Mouse (Mus musculus): ENCODE measurements around the gene Zfp523.

DNA sequence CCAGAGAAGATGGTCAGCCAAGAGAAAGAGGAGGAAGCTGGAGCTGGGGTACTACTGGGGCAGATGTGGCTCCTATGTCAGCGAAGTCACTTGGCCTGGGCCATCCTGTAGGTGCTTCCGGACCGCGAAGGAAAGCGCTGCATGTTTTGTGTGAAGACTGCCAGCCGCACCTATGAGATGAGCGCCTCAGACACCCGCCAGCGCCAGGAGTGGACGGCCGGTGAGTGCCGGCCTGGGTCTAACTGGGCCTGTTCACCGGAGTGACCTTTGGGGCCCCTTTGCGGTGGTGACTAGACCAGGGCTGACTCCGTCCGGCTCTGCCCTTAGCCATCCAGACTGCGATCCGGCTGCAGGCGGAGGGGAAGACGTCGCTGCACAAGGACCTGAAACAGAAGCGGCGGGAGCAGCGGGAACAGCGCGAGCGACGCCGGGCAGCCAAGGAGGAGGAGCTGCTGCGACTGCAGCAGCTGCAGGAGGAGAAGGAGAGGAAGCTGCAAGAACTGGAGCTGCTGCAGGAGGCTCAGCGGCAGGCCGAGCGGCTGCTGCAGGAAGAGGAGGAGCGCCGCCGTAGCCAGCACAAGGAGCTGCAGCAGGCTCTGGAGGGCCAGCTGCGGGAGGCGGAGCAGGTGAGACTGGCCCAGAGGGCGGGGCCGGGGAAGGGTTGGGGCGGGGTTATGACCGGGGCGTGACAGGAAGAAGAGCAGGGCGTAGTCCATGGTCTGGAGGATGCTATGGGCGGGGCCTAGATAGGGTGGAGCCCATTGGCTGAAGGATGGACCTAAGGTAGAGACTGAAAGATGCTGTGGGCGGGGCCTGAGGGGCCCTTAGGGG, 46.8 kb downstream of the Zfp523 start:
- TF ChIP-seq CTCF (IDR thresholded peaks at IDR 0.05; ENCODE audit: borderline replicate concordance, insufficient read depth, low read depth, low read length) (no peak), POLR2A (IDR thresholded peaks at IDR 0.05; ENCODE audit: borderline replicate concordance, insufficient read depth, low read length) (peak; percentile 54; the same call in 1 of the 2 replicates)

Measured in cerebellum, adult 2 months (tissue).